Mouse (Mus musculus): ENCODE results near the gene Spata2l.
A peak's percentile ranks its signal among the peaks of the same experiment; 100 is the strongest.
"Not testable (repeated sequence)": the region's sequence is repeated elsewhere in the genome, so short reads cannot be mapped to it uniquely, and the experiment has no call there.

Spata2l gene

DNA sequence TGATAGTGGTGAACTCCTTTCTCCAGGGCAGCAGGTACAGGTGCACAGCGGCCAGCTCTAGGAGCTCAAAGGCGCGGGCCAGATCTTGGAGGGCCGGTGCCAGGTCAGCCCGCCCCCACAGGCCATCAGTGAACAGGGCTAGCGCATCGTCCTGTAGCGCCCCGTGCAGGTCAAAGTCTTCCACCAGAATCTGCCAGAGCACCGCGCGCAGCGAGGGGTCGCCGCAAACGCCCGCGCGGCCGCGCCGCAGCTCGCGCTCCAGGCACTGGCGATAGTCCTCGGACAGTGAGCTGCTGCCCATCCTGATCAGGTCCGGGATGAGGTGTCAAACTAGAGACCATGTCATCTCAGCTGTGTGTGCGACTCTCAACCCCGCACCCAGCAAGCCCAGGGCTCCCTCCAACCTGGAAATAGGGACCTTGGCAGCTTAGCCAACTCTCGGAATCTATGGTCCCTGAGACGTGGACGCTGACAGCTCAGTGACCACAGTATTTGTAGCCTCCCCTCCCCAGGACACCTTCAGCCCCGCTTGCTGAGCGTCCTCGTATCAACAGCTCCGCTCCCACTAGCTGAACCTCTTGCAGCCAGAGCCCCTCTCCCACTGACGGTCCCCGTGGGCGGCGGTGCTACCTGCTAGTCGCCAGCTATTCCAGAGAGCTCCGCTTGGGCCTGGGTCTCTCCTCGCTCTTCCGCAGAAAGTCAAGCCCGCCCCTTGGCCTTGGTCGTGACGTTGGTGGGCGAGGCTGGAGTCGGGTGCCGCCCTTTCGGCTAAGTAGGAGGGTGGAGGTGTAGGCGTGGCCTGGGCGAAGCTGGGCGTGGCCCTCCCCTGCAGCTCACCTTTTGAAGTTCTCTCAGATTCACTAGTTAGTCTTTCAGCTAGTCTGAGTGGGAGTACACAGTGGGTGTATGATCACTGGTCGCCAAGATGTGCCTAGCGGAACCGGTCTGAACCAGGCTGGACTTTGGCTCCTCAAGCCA is at the start of gene Spata2l:
Spata2l (minus strand) TSS at position 714 of the 978 bp plus-strand sequence.
- peak; percentile 90 to 91 for DNase-seq

DNA sequence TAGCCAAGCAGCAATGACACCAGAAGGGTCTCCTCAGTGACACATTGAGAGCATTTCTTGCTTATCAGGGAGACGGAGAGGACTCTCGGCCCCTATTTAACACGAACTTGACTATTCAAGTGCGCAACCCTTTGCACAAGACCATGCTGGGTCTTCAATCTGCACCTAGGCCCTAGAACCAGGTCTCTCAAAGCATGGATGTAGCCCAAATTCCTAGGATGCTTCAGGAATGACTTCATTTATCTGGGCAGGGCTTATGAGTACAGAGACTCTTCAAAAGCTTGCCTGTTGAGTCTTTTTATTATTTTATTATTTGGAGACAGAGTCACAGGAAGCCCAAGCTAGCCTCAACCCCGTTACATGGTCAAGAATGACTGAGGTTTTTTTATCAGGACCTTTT is 48.5 kb upstream of the Spata2l start:
- DNase-seq, result no peak

DNA sequence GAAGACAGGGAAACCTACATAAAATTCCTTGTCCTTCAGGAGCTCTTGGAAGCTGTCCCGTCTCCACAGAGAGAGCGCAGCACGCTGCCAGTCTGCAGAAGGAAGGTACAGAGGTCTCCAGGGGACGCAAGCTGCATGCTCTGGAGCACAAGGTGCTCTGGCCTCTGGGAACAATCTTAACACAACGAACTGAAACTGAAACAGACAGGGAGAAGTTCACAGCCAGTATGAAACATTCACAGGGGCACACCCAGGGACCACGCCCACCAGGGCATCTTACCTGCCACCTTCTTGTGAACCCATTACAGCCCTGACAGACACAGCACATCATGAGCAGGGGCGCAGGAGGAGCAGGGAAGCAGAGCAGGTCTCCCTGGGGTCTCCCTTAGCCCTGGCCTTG is 48.0 kb upstream of the Spata2l start:
- no peak for DNase-seq

DNA sequence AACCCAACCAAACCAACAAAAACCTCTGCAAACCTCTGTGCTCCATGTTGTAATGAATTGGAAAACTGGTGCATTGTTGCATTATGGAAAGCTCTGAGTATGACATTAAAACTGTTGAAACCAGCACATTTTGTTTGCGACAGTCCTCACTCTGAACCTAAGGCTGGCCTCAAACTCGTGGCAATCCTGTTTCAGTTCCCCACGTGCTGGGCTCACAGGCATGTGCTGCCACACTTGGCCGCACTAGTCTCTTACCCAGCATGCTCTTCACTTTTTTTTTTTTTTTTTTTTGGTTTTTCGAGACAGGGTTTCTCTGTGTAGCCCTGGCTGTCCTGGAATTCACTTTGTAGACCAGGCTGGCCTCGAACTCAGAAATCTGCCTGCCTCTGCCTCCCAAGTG is 47.0 kb upstream of the Spata2l start:
- not testable (repeated sequence) for DNase-seq

DNA sequence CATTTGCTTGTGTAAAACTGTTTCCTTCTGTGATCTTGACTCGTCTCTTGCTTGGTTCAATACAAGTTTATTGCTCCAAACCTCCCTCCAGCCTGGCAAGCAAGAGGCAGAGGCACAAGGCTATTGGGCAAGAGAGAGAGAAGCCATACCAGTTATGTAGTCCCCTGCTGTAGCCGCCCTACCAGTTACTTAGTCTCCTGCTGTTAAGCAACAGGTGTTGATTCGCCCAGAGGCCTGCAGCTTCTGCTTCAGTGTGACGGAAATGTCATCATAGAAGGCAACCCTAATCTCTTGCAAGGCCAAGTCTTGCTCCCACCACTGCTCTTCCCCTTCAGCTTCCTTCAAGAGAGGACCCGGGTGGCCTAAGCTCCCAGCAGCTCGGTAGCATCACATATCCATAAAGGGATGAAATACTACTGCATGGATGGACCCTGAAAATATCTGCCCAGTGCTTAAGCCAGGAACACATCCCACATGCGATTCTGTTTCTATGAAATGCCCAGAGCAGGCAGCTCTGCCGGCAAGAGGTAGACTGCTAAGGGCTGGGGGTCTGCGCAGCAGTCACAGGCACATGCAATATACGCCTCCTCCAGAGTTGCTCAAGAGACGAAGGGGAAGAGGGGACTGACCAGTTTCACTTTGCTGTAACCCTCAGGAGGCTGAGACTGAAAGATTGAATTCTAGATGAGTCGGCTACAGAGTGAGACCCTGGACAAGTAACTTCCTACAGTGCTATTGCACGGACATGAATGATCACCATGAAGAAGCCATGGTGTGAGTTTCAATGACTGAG is 44.5 kb upstream of the Spata2l start:
- no peak for DNase-seq

DNA sequence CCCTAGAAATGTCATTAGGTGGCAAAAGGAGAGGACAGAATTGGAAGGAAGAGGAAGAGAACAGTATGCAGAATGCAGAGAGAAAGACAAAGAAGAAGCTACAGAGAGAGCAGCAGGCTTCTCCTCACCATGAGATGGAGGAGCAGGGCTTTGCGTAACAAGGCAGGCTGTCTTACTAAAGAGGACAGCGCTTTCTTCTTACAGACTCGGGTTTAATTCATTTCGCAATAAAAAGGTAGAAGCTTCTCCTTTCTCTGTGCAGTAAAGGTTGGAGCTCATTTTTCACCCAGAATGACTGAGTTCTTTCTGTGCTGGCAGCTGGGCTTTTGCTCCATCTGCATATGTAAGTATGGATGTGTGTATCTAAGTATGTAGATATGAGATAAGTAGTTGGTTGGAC is 43.8 kb upstream of the Spata2l start:
- no peak for DNase-seq

DNA sequence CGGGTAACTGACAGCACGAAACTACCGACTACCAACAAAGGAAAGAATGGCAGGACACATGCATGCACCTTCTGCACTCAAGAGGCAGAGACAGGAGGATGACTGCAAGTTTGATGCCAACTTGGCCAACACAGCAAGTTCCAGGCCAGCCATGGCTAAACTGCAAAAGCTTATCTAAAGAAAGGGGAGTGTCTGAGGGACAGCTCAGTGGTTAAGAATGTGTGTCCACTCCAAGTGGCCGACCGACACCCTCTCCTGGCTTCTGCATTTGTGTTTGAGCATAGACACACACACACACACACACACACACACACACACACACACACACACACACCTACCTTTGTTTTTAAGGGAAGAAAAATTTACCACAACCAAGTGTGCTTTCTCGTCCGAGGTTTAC is 42.4 kb upstream of the Spata2l start:
- no peak for DNase-seq

DNA sequence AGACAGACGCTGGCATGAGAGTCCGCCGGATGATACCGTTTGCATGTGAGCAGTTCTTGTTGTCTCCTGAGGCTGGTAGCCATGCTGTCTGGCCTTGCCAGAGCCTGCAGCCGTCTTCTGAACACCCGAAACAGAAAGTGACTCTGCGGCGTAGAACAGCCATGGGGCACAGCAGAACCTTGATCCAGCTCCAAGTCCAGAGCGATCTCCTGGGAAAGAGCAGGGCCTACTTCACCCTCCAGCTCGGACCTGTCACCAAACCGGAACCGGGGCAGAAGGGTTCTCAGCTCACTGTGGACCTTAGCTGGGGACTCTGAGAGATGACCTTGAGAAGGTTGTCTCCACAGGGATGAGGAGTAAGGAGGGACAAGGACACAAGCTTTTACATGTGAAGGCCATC is 39.1 kb upstream of the Spata2l start:
- DNase-seq, result no peak

DNA sequence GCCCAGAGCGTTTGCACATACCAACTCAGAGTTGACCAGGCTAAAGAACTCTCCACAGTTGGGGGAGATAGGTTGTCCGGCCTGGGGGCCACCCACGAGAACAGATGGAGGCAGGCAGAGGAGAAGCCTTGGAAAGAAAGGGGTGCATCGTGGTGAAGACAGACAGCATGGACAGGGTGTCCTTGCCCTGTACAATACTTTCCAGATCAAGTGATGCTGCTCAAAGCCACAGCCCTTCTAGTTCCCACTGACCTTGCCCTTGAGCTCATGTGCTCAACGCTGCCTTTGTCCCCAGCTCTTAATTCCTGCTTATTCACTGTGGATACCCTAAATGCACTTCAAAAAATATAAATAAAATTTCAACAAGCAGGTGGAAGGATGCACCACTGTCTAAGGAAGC is 38.4 kb upstream of the Spata2l start:
- DNase-seq, result no peak

DNA sequence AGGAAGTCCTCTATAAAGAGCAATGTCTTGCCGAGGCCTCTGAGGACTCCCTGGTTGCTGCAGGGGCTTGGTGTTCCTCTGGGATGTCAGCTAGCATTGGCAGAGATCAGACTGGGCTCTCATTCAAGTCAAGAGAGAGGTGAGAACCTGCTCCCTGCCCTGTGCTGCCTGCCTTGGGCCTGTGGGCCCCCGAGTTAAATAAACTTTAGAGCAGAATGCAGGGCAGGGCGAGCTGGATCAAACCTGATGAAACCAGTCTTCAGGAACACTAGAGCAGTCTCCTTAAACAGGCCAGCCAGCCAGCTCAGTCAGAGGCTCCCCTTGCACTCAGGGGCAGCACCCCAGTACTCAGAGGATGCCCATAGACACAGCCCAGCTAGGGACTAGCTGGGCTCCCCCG is 35.9 kb upstream of the Spata2l start:
- DNase-seq, result no peak

DNA sequence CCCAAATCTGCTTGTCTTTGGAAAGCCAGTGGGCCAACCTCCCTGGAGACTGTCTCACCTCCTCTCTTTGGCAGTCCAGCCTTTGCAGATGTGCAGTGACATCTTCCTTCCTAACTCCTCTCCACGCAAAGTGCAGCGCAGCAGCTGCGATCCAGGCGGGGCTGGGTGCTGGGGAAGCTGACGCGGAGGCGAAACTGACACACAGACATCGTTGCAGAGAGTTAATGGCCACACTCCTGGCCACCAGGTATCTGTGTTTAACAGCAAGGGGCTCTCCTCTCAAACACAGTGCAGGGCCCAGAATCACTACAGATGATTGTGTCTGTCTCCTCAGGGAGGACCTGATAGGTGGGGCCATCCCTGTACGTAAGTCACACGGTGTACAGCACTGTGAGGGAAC is 35.1 kb upstream of the Spata2l start:
- DNase-seq, result no peak

DNA sequence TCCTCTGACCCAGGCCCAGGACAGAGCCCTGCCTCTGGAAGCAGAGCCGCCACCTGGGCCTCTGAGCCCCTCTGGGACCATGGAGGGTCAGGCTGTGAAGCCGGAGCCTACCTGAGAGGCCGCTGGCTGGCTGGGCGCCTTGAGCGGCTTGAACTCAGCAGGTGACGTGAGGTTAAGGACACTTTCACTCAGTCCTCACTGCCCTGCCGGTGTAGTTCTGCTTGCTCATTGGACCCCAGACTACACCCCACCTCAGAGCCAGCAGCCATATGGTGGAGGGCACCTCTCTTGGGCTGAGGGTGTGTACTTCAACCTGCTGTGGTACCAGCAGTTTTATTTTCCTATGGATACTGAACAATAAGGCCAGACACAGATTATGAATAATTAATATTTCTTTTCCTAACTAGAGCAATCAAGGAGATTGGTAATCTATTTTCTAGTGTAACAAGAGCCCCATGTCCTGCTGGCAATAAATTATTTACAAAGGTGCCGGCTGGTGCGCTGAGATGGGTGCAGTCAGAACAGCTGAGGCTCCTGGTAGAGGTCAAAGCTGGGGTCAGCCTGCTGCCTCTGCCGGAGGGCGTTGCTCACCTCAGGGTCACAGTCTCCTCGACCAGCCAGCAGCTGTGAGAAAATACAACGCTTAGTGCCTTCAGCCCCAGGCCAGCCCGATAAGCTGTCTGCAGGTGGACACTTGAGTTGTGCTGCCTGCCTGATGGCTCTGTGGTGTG is 32.1 kb upstream of the Spata2l start:
- DNase-seq, result no peak

DNA sequence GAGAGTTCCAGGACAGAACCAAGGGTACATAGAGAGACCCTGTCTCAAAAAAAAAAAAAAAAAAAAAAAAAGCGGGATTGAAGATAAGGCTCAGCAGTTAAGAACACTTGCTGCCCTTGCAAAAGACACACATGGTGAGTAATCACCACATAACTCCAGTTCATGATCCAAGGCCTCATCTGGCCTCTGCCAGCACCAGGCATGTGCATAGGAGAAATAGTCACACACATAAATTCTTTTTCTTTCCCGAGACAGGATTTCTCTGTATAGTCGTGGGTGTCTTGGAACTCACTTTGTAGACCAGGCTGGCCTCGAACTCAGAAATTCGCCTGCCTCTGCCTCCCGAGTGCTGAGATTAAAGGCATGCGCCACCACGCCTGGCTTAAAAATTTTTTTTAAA is 21.6 kb upstream of the Spata2l start:
- not testable (repeated sequence) for DNase-seq

DNA sequence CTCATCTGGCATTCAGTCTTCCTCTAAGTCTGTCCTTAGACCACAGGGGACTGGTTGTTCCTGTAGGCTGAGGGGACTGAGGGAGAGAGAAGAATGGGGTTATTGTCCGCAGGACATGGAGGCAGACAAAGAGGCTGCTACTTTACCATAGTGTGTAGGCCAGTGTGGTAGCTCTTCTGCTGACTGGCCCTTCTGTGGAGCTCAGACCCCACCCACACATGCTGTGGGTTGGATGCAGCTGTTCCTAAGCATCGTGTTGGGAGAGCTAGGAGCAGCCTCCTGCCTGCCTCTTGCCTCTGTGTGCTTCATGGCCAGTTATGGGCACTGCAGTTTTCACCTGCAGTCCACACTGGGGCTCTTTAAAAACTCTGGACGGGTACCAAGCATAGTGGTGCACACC is 21.1 kb upstream of the Spata2l start:
- no peak for DNase-seq

DNA sequence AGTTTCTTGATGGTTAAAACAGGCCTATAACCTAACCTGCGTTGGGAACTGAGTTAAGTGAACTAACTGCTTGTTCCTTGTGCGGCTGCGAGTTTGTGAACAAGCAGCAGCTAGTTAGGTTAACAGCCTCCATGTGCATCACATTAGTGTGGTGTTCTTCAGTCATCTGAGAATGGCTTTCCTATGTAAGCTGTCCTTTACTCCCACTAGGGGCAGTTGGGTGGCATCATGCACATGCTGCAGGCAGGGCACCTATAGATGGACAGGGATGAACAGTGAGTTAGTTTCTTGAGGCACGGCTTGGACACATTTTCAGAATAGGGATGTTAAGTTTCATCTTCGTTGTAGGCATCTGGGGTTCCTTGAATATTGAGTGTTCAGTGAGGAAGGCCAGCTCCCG is 19.1 kb upstream of the Spata2l start:
- no peak for DNase-seq

DNA sequence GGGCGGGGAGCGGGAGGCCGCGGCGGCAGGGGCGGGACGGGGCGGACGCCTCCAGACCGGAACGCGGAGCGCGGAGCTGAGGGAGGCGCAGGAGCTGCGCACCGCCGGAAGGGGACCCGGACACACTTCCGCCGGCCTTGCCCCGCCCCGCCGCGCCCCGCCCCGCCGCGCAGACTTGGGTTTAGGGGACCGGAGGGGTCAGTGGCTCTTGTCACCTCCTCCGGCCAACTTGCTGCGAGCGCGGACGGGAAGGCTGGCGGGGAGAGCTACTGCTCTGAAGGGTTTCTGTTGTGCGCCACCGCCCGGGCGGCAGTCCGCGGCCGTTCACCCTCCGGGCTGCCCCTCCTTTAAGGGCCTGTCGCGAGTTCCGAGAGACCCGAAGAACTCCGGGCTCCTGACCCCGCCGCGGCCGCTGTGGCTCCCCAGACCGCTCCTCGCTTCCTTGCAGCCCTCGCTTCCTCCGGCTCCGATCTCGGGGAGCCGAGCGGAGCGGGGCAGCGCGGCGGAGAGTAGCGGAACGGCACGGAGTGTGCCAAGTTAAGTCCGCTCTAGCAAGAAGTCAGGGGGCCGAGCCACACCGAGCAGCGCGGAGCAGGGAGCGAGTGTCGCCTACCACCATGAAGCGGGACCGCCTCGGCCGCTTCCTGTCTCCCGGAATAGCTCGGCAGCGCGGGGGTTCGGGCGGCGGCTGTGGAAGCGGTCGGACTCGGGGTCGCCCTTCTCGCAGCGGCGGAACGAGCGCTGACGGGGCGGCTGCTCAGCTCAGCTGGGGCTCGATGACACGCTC is 18.3 kb upstream of the Spata2l start, which contains the start of the genes Zfp276 and Vps9d1:
Zfp276 (plus strand) TSS at position 97 of the 787 bp plus-strand sequence.
Vps9d1 (minus strand) TSS at position 250 of the 787 bp plus-strand sequence.
- peak; percentile 68 for DNase-seq

DNA sequence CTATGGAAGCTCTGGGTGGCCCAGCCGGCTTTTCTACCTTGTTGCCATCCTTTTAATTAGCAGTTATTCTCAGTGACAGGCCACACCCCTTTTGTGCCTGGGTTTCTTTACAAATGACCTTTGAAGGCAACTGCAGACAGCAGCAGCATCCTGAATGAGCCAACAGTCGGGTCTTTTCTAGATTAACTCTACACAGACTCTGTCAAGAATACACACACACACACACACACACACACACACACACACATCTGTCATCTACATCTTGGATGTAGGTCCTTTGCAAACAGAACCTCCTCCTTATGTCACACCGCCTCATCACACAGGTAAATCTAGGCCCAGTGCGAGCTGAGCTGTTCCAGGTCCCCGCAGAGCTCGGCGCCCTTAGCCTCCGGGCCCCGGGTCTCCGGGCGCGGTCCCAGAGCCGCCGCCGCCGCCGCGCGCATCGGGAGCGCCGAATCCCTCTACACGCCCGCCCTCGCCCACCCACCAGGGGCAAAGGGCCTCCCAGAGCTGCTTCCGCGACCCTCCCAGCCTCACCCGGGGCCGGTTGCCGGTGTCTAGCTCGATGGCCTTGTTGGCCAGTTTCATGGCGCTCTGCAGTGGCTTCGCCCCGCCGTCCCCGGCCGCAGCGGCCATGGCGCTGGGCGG is 17.5 kb upstream of the Spata2l start:
- DNase-seq, result no peak

DNA sequence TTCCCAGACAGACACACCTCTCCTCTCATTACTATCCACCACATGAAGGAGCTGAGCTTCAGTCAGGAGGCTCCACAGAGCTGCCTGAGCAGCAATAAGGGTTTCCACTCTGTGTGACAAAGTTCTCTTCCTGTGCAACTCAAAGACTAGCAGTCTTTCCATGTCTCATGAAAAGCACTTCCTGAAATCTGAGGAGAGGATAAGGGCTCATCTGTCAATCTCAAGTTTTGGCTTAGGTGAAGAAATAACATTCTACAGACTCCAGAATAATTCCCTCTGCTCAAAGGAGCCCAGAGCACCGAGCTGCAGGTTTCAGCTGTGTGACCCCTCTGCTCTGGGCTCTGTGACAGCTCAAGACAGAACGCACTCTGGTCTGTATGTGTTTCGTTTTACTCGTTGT is 16.9 kb upstream of the Spata2l start:
- no peak for DNase-seq

DNA sequence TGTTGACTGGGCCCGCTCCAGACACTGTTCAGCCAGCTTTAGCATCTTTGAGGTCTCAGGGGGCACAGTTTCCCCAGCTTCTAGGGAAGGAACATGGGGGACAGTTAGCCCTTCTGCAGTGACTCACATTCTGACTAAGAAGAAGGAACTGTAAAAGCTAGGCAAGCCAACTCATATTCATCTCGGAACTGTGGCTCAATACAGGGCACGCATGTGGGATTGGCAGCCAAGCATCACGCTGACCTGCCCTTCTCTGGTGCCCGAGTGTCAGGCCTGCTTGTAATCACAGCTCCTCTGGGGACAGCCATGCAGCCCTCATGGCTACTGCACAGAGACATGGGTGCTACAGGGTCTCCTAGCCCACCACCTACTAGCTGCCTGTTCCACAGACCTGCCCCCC is 14.9 kb upstream of the Spata2l start:
- no peak for DNase-seq

DNA sequence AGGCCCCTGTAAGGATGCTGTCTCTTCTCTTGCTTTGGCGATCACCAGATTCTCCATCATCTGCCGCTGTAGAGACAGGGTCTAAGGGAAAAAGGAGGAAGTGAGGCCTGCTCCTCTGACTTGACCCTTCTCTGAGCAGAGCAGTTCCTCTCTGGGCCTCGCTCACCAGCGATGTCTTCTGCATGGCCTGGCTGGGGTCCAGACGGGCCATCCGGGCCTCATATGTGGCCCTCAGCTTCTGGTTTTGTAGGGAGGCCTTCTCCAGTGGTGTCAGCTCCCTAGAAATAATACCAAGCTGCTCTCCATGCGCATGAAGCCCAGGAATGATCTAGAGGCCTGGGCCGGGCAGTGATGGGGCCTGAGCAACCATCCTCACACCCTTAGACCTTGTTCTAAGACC is 12.6 kb upstream of the Spata2l start:
- no peak for DNase-seq

DNA sequence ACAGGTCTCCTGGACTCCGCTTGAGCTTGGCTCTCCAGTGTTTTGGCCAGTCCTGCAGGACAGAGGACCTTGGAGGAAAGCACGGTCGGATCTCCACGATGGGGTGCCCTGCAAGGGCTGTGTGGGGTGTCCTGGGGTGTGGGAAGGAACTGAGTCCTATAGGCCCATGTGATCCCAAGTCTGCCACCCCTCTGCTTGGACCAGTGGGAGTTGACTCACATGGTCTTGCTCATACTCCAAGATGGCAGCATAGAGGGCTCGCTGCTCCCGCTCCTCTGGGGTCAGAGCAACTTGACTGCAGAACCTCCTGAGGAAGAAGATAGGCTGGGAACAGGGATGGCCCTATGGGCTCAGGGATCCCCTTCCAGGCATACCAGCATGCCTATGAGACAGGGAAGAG is 11.7 kb upstream of the Spata2l start:
- DNase-seq, result no peak

DNA sequence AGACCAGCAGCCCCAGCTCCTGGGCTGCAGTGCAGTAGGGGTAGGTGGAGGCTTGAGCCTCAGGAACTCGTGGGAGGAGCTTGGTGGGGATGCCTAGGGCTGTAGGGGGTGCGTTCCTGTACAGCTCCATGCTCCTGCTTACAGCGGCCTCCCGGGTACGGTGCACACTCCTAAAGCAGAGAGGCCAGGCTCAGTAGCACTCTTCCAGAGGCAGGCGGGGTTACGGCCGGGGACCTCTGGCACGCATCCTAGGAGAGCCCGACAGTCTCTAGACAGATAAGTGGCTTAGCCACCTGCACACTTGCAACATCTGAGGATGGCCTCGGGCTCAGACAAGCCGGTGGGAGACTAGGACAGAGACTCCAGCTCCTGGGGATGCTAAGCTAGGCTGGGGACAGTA is 9.5 kb upstream of the Spata2l start:
- DNase-seq, result no peak
